Mouse (Mus musculus) testis, adult 2 months (tissue): Measurements from ENCODE around the gene Cbl.
A peak's percentile ranks its signal among the peaks of the same experiment; 100 is the strongest.

Experiments
- CTCF ChIP-seq: fragments of 200-500 bp; IDR thresholded peaks from 2 replicates; pipeline ENCODE4 v1.5.1; 2012; ENCODE audit warnings: low read depth, mild to moderate bottlenecking, inconsistent platforms, low read length, moderate library complexity; ENCODE audit not compliant: control insufficient read depth, insufficient read depth, insufficient replicate concordance
- POLR2A ChIP-seq: fragments of 200-500 bp; IDR thresholded peaks from 2 replicates; pipeline ENCODE4 v1.6.1; 2012; ENCODE audit warnings: low read depth, mild to moderate bottlenecking, inconsistent platforms, low read length, moderate library complexity; ENCODE audit not compliant: control insufficient read depth

DNA sequence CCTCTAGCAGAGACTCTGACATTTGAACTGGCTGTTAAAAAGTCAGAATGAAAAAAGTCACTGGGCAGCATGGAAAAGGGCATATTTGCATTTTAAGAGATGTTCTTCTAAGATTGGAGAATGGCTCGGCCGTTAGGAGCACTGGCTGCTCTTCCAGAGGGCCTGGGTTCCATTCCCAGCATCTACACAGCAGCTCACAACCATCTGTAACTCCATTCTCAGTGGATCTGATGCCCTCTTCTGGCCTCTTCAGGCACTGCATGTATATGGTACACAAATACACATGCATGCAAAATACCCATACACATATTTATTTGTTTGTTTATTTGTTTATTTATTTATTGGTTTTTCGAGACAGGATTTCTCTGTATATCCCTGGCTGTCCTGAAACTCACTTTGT lies 35.2 kb upstream of the Cbl start:
- TF ChIP-seq POLR2A: no peak
- TF ChIP-seq CTCF: peak; percentile 31; the same call in 1 of the 2 replicates
